Mouse (Mus musculus) heart, postnatal 0 days (tissue): ENCODE results near the gene Tstd2. TPM values are rescaled to one million over a fixed set of nuclear protein-coding genes. Genes with fewer than 3 reads are reported as not detected.

ENCODE experiments used
- ATAC-seq: fragments of 200-750 bp; cut with Nextera tagmentation; 2 replicates; pipeline ENCODE4 v1.8.0; 2017; ENCODE audit warnings: low read depth, moderate number of reproducible peaks, moderate library complexity; ENCODE audit not compliant: insufficient read depth
- DNase-seq: peaks from one replicate; pipeline ENCODE4 v3.0.0-alpha.2; 2016; ENCODE audit warnings: low spot score
- H3K27ac ChIP-seq: fragments of 300-500 bp; sonication (generic); 2 replicates; pipeline ENCODE4 v1.5.1; 2014; ENCODE audit warnings: low read depth, mild to moderate bottlenecking
- H3K27me3 ChIP-seq: fragments of 300-500 bp; sonication (generic); 2 replicates; pipeline ENCODE4 v1.6.1; 2014; ENCODE audit warnings: low read length, mixed read lengths; ENCODE audit not compliant: control insufficient read depth, insufficient read depth
- H3K36me3 ChIP-seq: fragments of 300-500 bp; sonication (generic); replicated peaks from 2 replicates; pipeline ENCODE4 v1.6.1; 2014; ENCODE audit warnings: low read length, mixed read lengths; ENCODE audit not compliant: control insufficient read depth, insufficient read depth
- H3K4me1 ChIP-seq: fragments of 300-500 bp; sonication (generic); 2 replicates; pipeline ENCODE4 v1.6.1; 2014; ENCODE audit warnings: antibody characterized with exemption; ENCODE audit not compliant: control insufficient read depth, insufficient read depth
- H3K4me2 ChIP-seq: fragments of 300-500 bp; sonication (generic); 2 replicates; pipeline ENCODE4 v1.6.1; 2014; ENCODE audit warnings: low read depth, mild to moderate bottlenecking, low read length, moderate library complexity
- H3K4me3 ChIP-seq: fragments of 300-500 bp; sonication (generic); 2 replicates; pipeline ENCODE4 v1.5.1; 2014; ENCODE audit warnings: low read depth, low read length
- H3K9ac ChIP-seq: fragments of 300-500 bp; sonication (generic); replicated peaks from 2 replicates; pipeline ENCODE4 v1.6.1; 2014; ENCODE audit warnings: low read depth, low read length, mixed read lengths
- H3K9me3 ChIP-seq: fragments of 300-500 bp; sonication (generic); replicated peaks from 2 replicates; pipeline ENCODE4 v1.6.1; 2016; ENCODE audit warnings: low read length; ENCODE audit not compliant: control insufficient read depth
- CTCF ChIP-seq: IDR thresholded peaks from 2 replicates; pipeline ENCODE4 v1.5.1; 2016; ENCODE audit warnings: antibody characterized with exemption, control low read depth, low read depth
- EP300 ChIP-seq: IDR thresholded peaks from 2 replicates; pipeline ENCODE4 v1.6.1; 2016; ENCODE audit warnings: antibody characterized with exemption, low read depth
- WGBS: fragments of 180-500 bp; shearing (Covaris S2); extraction: QIAGEN DNeasy Blood & Tissue Kit; methylation state at CpG from one replicate; pipeline ENCODE4 v1.1.7; 2014; 5-methylcytosine and 5-hydroxymethylcytosine counted together
- polyA plus RNA-seq: library from polyadenylated mRNA; unstranded; fragments of >200 nt; fragmentation: Nextera tagmentation; extraction: Ambion mirVana; gene quantifications from 2 replicates; pipeline ENCODE4 v1.2.1, GENCODE M21; 2015
- total RNA-seq: library from RNA; depleted of rRNA; stranded (reverse); fragments of >200 nt; gene quantifications from 2 replicates; pipeline ENCODE4 v1.2.3, GENCODE M21; 2014; ENCODE audit warnings: low replicate concordance

The Tstd2 gene
- total and polyA plus RNA-seq, 2 experiments from 2014 or later = 15.3 to 16.4 TPM

DNA sequence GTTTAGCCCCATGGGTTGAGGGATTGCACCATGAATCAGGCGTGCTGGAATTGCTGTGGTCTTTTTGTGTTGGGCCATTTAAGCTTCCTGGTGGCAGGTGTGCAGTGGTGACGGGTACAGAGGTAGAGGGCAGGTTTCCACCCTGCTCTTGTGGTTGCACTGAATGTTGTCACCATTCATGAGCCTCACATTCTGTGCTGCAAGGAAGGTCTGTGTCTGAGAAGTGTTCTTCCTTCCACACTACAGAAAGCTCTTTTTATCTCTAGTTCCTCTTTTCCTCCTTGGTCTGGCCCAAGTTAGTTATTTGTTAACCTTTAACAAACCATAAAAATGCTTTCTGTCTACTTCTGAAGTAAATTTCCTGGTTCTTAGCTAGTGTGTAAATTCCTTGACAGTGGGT is 25.5 kb upstream of the Tstd2 start:
- 75% methylated on average over 2 of the region's 2 CpGs for WGBS
- H3K9ac ChIP-seq = no peak overlapping the region
- H3K36me3 ChIP-seq = peaks cover 95% of the 10 kb centered on the region
- no peak overlapping the region for H3K4me2 ChIP-seq
- DNase-seq = no peak
- no peaks in the 10 kb centered on the region for H3K4me1 ChIP-seq
- no peak for ATAC-seq
- no peaks in the 10 kb centered on the region for H3K27me3 ChIP-seq
- TF ChIP-seq CTCF = no peak
- no peak for TF ChIP-seq EP300
- no peak overlapping the region for H3K27ac ChIP-seq
- H3K4me3 ChIP-seq = no peak overlapping the region
- no peaks in the 10 kb centered on the region for H3K9me3 ChIP-seq

DNA sequence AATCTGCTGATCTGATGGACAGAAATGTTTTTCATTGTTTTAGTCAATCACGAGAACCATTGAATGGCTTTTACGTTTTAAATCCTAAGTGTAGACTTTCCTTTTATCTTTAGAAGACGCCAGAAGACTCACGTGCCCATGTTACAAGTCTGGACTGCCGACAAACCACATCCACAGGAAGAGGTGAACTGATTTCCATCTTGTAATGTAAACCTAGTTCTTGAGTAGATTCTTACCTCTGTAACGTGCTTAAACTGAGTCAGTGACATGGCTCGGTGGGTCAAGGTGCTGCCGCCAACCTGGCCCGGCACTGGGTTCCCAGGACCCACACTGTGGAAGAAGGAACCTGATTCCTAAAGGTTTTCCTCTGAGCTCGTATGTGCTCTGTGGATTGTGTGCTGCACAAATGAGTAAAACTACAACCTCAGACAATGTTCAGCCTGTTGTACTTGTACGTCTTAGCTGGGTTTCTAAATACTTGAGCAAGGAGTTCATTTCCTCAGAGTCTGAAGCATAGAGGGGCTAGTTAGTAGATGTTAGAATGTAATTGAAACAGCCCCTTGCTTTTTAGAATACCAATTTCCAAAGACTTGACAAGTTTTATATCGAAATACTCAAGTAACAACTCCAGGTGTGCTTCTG is 13.5 kb upstream of the Tstd2 start:
- no peak overlapping the region for H3K4me3 ChIP-seq
- H3K4me2 ChIP-seq = no peak overlapping the region
- ATAC-seq (no peak), DNase-seq (no peak)
- no peaks in the 10 kb centered on the region for H3K4me1 ChIP-seq
- H3K9me3 ChIP-seq = no peaks in the 10 kb centered on the region
- H3K27me3 ChIP-seq = no peaks in the 10 kb centered on the region
- peaks cover 82% of the 10 kb centered on the region for H3K36me3 ChIP-seq
- H3K27ac ChIP-seq = no peak overlapping the region
- H3K9ac ChIP-seq = no peak overlapping the region
- TF ChIP-seq CTCF (no peak), EP300 (no peak)
- 88% methylated on average over 12 of the region's 12 CpGs for WGBS

DNA sequence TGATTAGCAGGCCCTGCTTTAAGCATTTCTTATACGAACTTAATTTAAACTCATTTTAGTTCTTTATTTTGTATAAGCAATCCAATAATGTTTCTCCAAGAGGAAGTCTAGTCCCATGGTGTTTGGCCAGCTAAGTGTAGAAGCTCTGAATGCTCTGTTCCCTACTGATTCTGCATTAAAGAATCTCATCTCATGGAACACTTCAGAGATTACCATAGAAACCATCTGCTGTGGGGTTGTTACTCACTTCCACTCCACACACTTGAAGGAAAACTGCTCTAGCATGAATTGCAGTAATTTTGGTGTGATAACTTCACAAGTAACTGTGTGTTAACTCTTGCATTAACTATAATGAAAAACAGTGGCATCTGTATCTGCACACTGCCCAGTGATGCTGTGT is 8.4 kb upstream of the Tstd2 start:
- TF ChIP-seq EP300 (no peak), CTCF (no peak)

DNA sequence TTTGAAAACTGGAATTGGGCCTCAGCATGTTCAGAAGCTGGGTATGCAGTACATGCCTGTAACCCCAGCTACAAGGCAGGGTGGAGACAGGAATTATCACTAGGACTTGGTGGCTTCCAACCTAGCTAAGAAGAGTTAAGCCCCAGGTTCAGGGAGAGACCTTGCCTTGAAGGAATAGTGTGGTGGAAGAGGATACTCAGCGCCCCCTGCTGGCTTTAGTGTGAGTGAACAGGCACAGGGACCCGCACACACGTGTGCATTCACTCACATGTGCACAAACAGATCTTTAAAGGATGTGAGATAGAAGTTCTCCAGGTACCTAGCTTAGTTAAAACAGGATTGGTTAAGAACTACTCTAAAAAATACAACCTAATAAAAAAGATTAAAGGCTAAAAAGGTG is 5.8 kb upstream of the Tstd2 start:
- no peaks in the 10 kb centered on the region for H3K27me3 ChIP-seq
- ATAC-seq (no peak), DNase-seq (no peak)
- TF ChIP-seq EP300 (no peak), CTCF (peak; percentile 17; the same call in 1 of the 2 replicates)
- H3K4me3 ChIP-seq = no peak overlapping the region
- no peak overlapping the region for H3K27ac ChIP-seq
- H3K9ac ChIP-seq = no peak overlapping the region
- peaks cover 22% of the 10 kb centered on the region for H3K36me3 ChIP-seq
- WGBS = 77% methylated on average over 3 of the region's 3 CpGs
- H3K4me1 ChIP-seq = peaks cover 7% of the 10 kb centered on the region; the same call in 1 of the 2 replicates
- H3K9me3 ChIP-seq = no peaks in the 10 kb centered on the region
- H3K4me2 ChIP-seq = no peak overlapping the region

More for the DNA sequence above, 8.4 kb upstream of the Tstd2 start:
- Histone ChIP-seq H3K9ac (no peak overlapping the region), H3K4me3 (no peak overlapping the region), H3K9me3 (no peaks in the 10 kb centered on the region), H3K4me1 (no peaks in the 10 kb centered on the region), H3K4me2 (no peak overlapping the region), H3K36me3 (peaks cover 38% of the 10 kb centered on the region), H3K27me3 (no peaks in the 10 kb centered on the region), H3K27ac (no peak overlapping the region)
- no peak for DNase-seq
- 89% methylated on average over 1 of the region's 1 CpGs for WGBS
- no peak for ATAC-seq

DNA sequence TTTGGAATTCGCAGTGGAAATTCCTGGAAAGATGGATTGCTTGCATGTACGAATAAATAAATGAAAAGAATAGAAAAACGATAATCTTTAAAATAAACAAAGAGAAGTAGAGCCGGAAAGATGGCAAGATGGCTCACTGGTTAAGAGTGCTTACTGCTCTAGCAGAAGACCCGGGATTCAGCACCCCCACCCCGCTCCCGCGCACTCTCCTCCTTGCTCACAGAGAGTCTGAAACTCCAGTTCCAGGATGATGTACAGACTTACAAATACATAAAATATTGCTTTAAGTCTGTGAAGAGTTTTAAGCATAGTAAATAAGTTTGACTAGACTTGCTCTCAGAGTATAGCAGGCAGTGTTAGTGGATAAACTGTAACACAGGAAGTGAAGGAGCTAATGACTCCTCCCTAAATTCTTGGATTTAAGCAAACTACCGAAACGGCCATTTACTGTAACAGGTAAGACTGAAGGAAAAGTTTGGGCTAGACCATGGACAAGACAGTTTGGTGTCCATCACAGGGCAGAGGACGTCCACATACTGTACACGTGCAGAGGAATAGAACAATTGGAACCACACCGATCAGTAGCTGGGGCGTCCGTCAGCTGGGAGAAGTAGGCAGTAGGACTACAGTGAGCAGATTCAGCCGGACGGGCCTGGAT is 736 bp downstream of the Tstd2 start:
- Histone ChIP-seq H3K4me2 (peak overlapping the region; percentile 90), H3K4me1 (peaks cover 17% of the 10 kb centered on the region; the same call in 1 of the 2 replicates), H3K36me3 (peaks cover 30% of the 10 kb centered on the region), H3K9me3 (no peaks in the 10 kb centered on the region), H3K27ac (peak overlapping the region; percentile 97), H3K4me3 (peak overlapping the region; percentile 81), H3K9ac (peak overlapping the region; percentile 88), H3K27me3 (no peaks in the 10 kb centered on the region)
- ATAC-seq (peak; percentile 51), DNase-seq (peak; percentile 20)
- TF ChIP-seq CTCF = no peak
- TF ChIP-seq EP300 = no peak
- WGBS = 7% methylated on average over 17 of the region's 17 CpGs
